Mouse (Mus musculus) embryonic fibroblast, embryonic 13.5 days (primary cell): ENCODE measurements around the gene Zfp513.
A peak's percentile ranks its signal among the peaks of the same experiment; 100 is the strongest.

Experiments used
- CTCF ChIP-seq: IDR thresholded peaks from 2 replicates; pipeline ENCODE4 v1.5.1; 2011; ENCODE audit warnings: mild to moderate bottlenecking, control low read depth, low read length, moderate library complexity, borderline replicate concordance; ENCODE audit not compliant: insufficient read depth
- POLR2A ChIP-seq: IDR thresholded peaks from 2 replicates; pipeline ENCODE4 v1.6.1; 2011; ENCODE audit warnings: low read depth, mild to moderate bottlenecking, control low read depth, low read length, moderate library complexity

- TF ChIP-seq CTCF (no peak), POLR2A (0 out of 2 replicates have a peak, but pooled peaks have one; percentile 33)
These were observed 22.8 kb downstream of the Zfp513 start for GRCm38 (mm10) chr5:31179301-31179765.
